Mouse (Mus musculus) liver, adult 10 weeks (tissue): ENCODE data around the gene Gm8122. TPM values are rescaled to one million over a fixed set of nuclear protein-coding genes. Genes with fewer than 3 reads are reported as not detected.

Experiments used
- polyA plus RNA-seq: library from polyadenylated mRNA; stranded (reverse); fragments of 350-450 nt; fragmentation: Illumina TruSeq; extraction: RNeasy Lipid Tissue Mini Kit (QIAGEN cat#74804); gene quantifications from one replicate; pipeline ENCODE4 v1.2.3, GENCODE M21; 2014; ENCODE audit warnings: low read depth, low replicate concordance

Gm8122 gene
- polyA plus RNA-seq = not detected

GRCm38 (mm10) chr14:43235204-43235603 is at the start of gene Gm8122:
Gm8122 (minus strand) TSS chr14:43235304.

DNA sequence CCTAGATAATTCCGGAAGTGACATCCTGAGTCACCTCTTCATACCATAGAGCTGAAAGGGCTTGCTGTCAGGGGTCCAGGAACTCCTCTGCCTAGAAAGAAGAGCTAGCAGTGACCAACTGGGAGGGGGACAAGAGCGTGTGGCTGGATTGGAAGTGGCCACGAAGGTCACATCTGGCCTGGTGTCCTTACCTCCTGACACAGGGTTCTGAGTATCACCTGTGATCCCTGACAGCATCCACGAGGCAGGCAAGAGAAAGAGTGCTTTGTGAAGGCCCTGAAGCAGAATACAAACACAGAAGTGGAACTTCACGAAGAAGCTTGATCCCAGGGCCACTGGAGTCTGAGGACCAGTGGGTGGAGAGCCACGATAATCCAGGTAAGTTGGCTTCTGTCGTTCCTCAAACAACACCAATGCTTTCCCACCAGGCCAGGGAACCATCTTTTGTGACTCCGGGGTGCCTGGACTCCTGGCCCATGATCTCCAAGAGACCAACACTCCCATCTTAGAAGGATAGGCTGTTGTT is 39.9 kb upstream of the Gm8122 start, which contains the start of gene Gm9732:
TSS of gene Gm9732 (plus strand) at position 51 of the 526 bp plus-strand sequence.

GRCm38 (mm10) chr14:43258349-43258748 is 23.2 kb upstream of the Gm8122 start, which contains the start of gene Gm8126:
Gm8126 (plus strand) TSS chr14:43258649.

Other genes with a start within 250 kb of the Gm8122 start
- not detected for gene Gm8082, start 241.7 kb downstream of the Gm8122 start, polyA plus RNA-seq
- not detected for gene Gm10376, start 219.7 kb downstream of the Gm8122 start, polyA plus RNA-seq
- not detected for gene Gm8094, start 158.7 kb downstream of the Gm8122 start, polyA plus RNA-seq
- not detected for gene Gm8104, start 134.7 kb downstream of the Gm8122 start, polyA plus RNA-seq
- not detected for gene Gm7233, start 55.4 kb downstream of the Gm8122 start, polyA plus RNA-seq
- not detected for gene Gm8126, start 23.3 kb upstream of the Gm8122 start, polyA plus RNA-seq
- not detected for gene Gm9732, start 39.7 kb upstream of the Gm8122 start, polyA plus RNA-seq
- gene Gm8127, start 58.5 kb upstream of the Gm8122 start, polyA plus RNA-seq = not detected
- gene 1700001F09Rik, start 112.5 kb upstream of the Gm8122 start, polyA plus RNA-seq = not detected
- not detected for gene Gm8138, start 181.0 kb upstream of the Gm8122 start, polyA plus RNA-seq